Mouse (Mus musculus) subcutaneous adipose tissue, adult 2 months (tissue): Measurements from ENCODE around the gene Taar7b. TPM values are rescaled to one million over a fixed set of nuclear protein-coding genes. Genes with fewer than 3 reads are reported as not detected.

Experiments
- polyA plus RNA-seq: library from polyadenylated mRNA; depleted of rRNA; stranded (reverse); fragments of >200 nt; gene quantifications from 2 replicates; pipeline ENCODE4 v1.2.3, GENCODE M21; 2012; ENCODE audit warnings: low replicate concordance; rRNA removed

Gene Taar7b
- polyA plus RNA-seq = not detected in 2 replicates

DNA sequence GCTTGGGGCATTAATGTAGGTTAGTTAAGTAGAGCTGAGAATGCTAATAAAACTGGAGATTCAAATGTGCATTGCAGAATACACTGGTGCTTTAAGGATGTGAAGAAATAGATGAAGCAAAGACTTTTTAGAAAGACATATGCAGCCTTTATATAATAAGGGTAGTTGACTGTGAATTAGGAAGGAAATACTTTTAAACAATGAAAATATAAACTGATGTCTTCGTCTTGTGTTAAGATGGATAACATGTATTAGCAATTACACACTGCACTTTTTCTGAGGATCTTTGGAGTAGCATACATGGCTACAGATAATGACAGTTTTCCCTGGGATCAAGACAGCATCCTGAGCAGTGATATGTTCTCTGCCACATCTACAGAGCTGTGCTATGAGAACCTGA lies at the start of gene Taar7b:
TSS of gene Taar7b (plus strand) at position 301 of the 400 bp plus-strand sequence.

DNA sequence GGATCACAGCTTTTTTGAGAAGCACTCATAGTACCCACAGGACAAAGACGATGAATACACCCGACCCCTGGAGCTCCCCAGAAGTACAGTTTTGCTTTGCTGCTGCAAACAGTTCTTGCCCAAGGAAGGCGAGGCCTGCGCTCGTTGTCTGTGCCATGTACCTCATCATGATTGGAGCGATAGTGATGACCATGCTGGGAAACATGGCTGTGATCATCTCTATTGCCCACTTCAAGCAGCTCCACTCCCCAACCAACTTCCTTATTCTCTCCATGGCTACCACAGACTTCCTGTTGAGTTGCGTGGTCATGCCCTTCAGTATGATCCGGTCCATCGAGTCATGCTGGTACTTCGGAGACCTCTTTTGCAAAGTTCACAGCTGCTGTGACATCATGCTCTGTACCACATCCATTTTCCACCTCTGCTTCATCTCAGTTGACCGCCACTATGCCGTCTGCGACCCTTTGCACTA lies 39.3 kb upstream of the Taar7b start, which contains the start of gene Taar4:
TSS of gene Taar4 (plus strand) at position 51 of the 472 bp plus-strand sequence.

GRCm38 (mm10) chr10:23970656-23971165 lies 29.0 kb upstream of the Taar7b start, which contains the start of gene Taar5:
TSS of gene Taar5 (plus strand) at chr10:23970706.

GRCm38 (mm10) chr10:23985546-23985945 lies 14.2 kb upstream of the Taar7b start, which contains the start of gene Taar6:
TSS of gene Taar6 (minus strand) at chr10:23985646.

DNA sequence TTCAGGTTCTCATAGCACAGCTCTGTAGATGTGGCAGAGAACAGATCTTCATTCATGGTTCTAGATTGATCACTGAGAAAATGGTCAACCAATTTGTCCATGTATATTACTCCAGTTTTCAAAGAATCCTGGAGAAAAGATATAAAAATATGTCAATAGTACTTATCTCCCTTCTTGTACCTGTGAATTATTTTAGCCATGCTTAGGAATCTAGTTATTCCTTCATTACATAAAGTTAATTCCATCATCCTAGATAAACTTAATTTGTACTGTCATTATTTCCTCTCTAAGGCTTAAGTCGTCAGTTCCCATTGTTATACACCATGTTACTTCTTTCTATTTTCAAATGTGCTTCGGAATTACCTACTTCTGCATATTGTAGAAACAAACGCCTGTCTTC lies 6.4 kb upstream of the Taar7b start, which contains the start of gene Taar7a:
TSS of gene Taar7a (minus strand) at position 101 of the 400 bp plus-strand sequence.

DNA sequence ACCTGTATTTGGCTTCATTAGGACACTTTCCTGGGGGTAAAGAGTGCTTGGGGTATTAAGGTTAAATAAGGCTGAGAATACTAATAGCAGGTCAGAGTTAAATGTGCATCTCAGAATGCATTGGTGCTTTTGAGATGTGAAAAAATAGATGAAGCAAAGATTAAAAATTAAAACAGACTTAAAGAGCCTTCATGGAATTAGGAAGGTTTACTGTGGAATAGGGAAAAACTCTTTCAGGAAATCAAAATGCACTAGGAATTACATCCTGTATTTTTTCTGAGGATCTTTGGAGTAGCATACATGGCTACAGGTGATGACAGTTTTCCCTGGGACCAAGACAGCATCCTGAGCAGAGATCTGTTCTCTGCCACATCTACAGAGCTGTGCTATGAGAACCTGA lies 27.2 kb downstream of the Taar7b start, which contains the start of gene Taar7d:
TSS of gene Taar7d (plus strand) at position 301 of the 400 bp plus-strand sequence.

DNA sequence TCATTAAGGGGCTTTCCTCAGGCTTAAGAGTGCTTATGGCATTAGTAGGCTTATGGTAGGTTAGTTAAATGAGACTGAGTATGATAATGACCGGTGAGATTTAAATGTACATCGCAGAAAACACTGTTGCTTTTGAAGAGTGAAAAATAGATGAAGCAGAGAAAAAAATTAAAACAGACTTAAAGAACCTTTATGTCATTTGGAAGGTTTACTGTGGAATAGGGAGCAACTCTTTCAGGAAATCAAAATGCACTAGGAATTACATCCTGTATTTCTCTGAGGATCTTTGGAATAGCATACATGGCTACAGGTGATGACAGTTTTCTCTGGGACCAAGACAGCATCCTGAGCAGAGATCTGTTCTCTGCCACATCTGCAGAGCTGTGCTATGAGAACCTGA lies 37.6 kb downstream of the Taar7b start, which contains the start of gene Taar7e:
TSS of gene Taar7e (plus strand) at position 301 of the 400 bp plus-strand sequence.

DNA sequence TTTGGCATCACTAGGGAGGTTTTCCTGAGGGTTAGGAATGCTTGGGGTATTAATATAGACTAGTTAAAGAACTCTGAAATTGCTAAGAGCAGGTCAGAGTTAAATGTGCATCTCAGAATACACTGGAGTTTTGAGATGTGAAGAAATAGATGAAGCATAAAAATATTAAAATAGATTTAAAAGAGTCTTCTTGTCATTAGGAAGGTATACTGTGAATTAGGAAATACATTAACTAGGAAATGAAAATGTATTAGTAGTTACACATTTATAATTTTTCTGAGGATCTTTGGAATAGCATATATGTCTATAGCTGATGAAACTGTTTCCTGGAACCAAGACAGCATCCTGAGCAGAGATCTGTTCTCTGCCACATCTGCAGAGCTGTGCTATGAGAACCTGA lies 49.5 kb downstream of the Taar7b start, which contains the start of gene Taar7f:
TSS of gene Taar7f (plus strand) at position 301 of the 400 bp plus-strand sequence.

Other genes with a start within 250 kb of the Taar7b start
- 949 and 1,914 TPM in 2 replicates for gene Rps12, start 212.7 kb upstream of the Taar7b start, polyA plus RNA-seq
- 23.6 and 44.7 TPM in 2 replicates for gene Slc18b1, start 203.0 kb upstream of the Taar7b start, polyA plus RNA-seq
- gene Vnn3, start 148.5 kb upstream of the Taar7b start, polyA plus RNA-seq = 11.5 and 34.9 TPM in 2 replicates
- gene Vnn1, start 105.3 kb upstream of the Taar7b start, polyA plus RNA-seq = 3.1 TPM in 2 replicates
- not detected in 2 replicates for gene Taar1, start 79.6 kb upstream of the Taar7b start, polyA plus RNA-seq
- 0.11 TPM in 1 of 2 replicates, not detected in the other for gene Taar2, start 61.4 kb upstream of the Taar7b start, polyA plus RNA-seq
- gene Taar3, start 50.4 kb upstream of the Taar7b start, polyA plus RNA-seq = not detected in 2 replicates
- gene Taar4, start 39.4 kb upstream of the Taar7b start, polyA plus RNA-seq = 0.14 TPM in 1 of 2 replicates, not detected in the other
- not detected in 2 replicates for gene Taar5, start 29.2 kb upstream of the Taar7b start, polyA plus RNA-seq
- not detected in 2 replicates for gene Taar6, start 14.3 kb upstream of the Taar7b start, polyA plus RNA-seq
- not detected in 2 replicates for gene Taar7a, start 6.5 kb upstream of the Taar7b start, polyA plus RNA-seq
- not detected in 2 replicates for gene Taar7d, start 27.3 kb downstream of the Taar7b start, polyA plus RNA-seq
- not detected in 2 replicates for gene Taar7e, start 37.7 kb downstream of the Taar7b start, polyA plus RNA-seq
- gene Taar7f, start 49.6 kb downstream of the Taar7b start, polyA plus RNA-seq = not detected in 2 replicates
- not detected in 2 replicates for gene Taar8a, start 76.6 kb downstream of the Taar7b start, polyA plus RNA-seq
- not detected in 2 replicates for gene Taar8b, start 92.4 kb downstream of the Taar7b start, polyA plus RNA-seq
- not detected in 2 replicates for gene Taar8c, start 102.0 kb downstream of the Taar7b start, polyA plus RNA-seq
- gene Taar9, start 109.6 kb downstream of the Taar7b start, polyA plus RNA-seq = not detected in 2 replicates
- 63.4 and 63.9 TPM in 2 replicates for gene Stx7, start 149.4 kb downstream of the Taar7b start, polyA plus RNA-seq
- gene Moxd1, start 223.6 kb downstream of the Taar7b start, polyA plus RNA-seq = 0.85 and 7.1 TPM in 2 replicates